Mouse (Mus musculus) T-helper 1 cell (primary cell): ENCODE data around the gene Clybl.

Experiments used
- in situ Hi-C: fragments of 300-600 bp; cut with MboI, MseI; formaldehyde crosslinking; loops from one replicate; pipeline ENCODE4 v1.15.1; 2025; ENCODE audit warnings: high pct_unique_total_duplicates

Gene Clybl

GRCm38 (mm10) chr14:122300261-122300660 lies 118.8 kb downstream of the Clybl start:
- in situ Hi-C loops, result no loop called here

GRCm38 (mm10) chr14:122303821-122304220 lies 122.3 kb downstream of the Clybl start:
- in situ Hi-C loops, result no loop called here

GRCm38 (mm10) chr14:122305132-122305531 lies 123.6 kb downstream of the Clybl start:
- in situ Hi-C loops, result no loop called here

- in situ Hi-C loops, result no loop called here
These were observed 130.9 kb downstream of the Clybl start for GRCm38 (mm10) chr14:122312415-122312814.

GRCm38 (mm10) chr14:122313328-122313727 lies 131.8 kb downstream of the Clybl start:
- in situ Hi-C loops, result no loop called here

GRCm38 (mm10) chr14:122315743-122316142 lies 134.2 kb downstream of the Clybl start:
- in situ Hi-C loops, result no loop called here

- in situ Hi-C loops, result loop anchor here (10.0 kb wide), 1 partner anchor 263 kb away; no protein-coding TSS in a partner anchor
These were observed 140.6 kb downstream of the Clybl start for GRCm38 (mm10) chr14:122322136-122322535.

- in situ Hi-C loops, result loop anchor here (10.0 kb wide), 1 partner anchor 261 kb away; no protein-coding TSS in a partner anchor
These were observed 142.4 kb downstream of the Clybl start for GRCm38 (mm10) chr14:122323838-122324458.

GRCm38 (mm10) chr14:122330136-122330535 lies 148.6 kb downstream of the Clybl start:
- in situ Hi-C loops, result no loop called here

GRCm38 (mm10) chr14:122330716-122331115 lies 149.2 kb downstream of the Clybl start:
- in situ Hi-C loops, result no loop called here

GRCm38 (mm10) chr14:122331635-122332460 lies 150.3 kb downstream of the Clybl start:
- in situ Hi-C loops, result no loop called here

GRCm38 (mm10) chr14:122336957-122337356 lies 155.5 kb downstream of the Clybl start:
- in situ Hi-C loops, result no loop called here

GRCm38 (mm10) chr14:122338784-122339183 lies 157.3 kb downstream of the Clybl start:
- in situ Hi-C loops, result no loop called here

GRCm38 (mm10) chr14:122340141-122340540 lies 158.6 kb downstream of the Clybl start:
- in situ Hi-C loops, result no loop called here

- in situ Hi-C loops, result no loop called here
These were observed 160.3 kb downstream of the Clybl start for GRCm38 (mm10) chr14:122341591-122342360.

GRCm38 (mm10) chr14:122344272-122345224 lies 163.0 kb downstream of the Clybl start:
- in situ Hi-C loops, result no loop called here

- in situ Hi-C loops, result no loop called here
These were observed 166.6 kb downstream of the Clybl start for GRCm38 (mm10) chr14:122348069-122348468.

GRCm38 (mm10) chr14:122349326-122349725 lies 167.8 kb downstream of the Clybl start:
- in situ Hi-C loops, result no loop called here

- in situ Hi-C loops, result no loop called here
These were observed 168.3 kb downstream of the Clybl start for GRCm38 (mm10) chr14:122349761-122350160.

- in situ Hi-C loops, result no loop called here
These were observed 169.3 kb downstream of the Clybl start for GRCm38 (mm10) chr14:122350766-122351165.

GRCm38 (mm10) chr14:122357316-122357715 lies 175.8 kb downstream of the Clybl start:
- in situ Hi-C loops, result no loop called here
